Mouse (Mus musculus): Measurements from ENCODE around the gene Olfr498.

The Olfr498 gene

DNA sequence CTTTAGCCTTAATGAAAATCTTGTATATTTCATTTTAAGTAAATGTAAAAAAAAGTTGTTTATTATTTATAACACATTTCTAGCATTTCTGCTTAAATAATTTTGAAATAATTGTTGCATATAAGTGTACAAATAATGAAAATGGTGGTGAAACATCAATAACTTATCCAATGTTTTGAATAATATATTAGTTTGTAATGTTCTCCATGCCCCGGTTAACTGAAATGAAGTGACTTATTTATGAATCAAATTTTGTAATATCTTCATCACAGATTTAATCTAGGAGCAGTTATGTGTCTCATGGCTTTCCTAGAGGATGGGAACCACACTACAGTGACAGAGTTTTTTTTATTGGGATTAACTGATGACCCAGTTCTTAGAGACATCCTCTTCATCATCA lies at the start of gene Olfr498:
Olfr498 (plus strand) TSS at position 301 of the 400 bp plus-strand sequence.
- in situ Hi-C loops (cut with MboI; ENCODE audit: low pct_unique_long_range_greater_than_20kb in 1 of 2, low sequenced_read_pairs in 2 of 2, unreplicated experiment in 1 of 2): no loop called here

DNA sequence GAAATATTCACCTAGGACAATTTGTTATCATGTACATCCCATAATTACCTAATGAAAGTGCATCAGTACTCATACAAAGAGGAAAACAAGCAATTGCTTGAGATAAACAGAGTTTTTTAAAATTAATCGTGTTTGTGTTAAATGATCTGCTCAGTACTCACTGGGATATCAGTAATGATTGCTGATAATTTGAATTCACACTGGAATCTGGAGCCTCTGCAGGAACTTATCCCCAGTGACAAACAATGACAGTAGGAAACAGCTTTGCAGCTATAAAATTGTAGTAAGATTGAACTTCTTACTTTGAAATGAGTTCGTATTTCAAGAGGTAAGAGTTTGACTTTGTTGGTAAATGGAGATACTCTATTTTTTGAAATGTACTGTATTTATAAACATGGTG lies 45.0 kb upstream of the Olfr498 start, which contains the start of gene Olfr497:
Olfr497 (plus strand) TSS at position 301 of the 400 bp plus-strand sequence.
- in situ Hi-C loops (cut with MboI; ENCODE audit: low pct_unique_long_range_greater_than_20kb in 1 of 2, low sequenced_read_pairs in 2 of 2, unreplicated experiment in 1 of 2): no loop called here
